Mouse (Mus musculus) E14TG2a.4 (cell line): Measurements from ENCODE around the gene Mgat5b.

Source experiments
- CTCF ChIP-seq: conservative IDR thresholded peaks from 2 replicates; pipeline ENCODE4 v1.5.1; 2014; ENCODE audit warnings: low read length
- NANOG ChIP-seq: IDR thresholded peaks from 2 replicates; pipeline ENCODE4 v1.6.1; 2014; ENCODE audit warnings: borderline replicate concordance, low read length, mixed read lengths
- POU5F1 ChIP-seq: IDR thresholded peaks from 2 replicates; pipeline ENCODE4 v1.6.1; 2014; ENCODE audit warnings: low read length, borderline replicate concordance

- TF ChIP-seq CTCF (no peak), NANOG (no peak), POU5F1 (no peak)
Measured at GRCm38 (mm10) chr11:116935354-116935753, 16.7 kb downstream of the Mgat5b start.
